Mouse (Mus musculus): ENCODE measurements around the gene Dtnb. TPM values are rescaled to one million over a fixed set of nuclear protein-coding genes. Genes with fewer than 3 reads are reported as not detected.

Gene Dtnb
- polyA plus RNA-seq, 1 experiment from 2014 or later = 47.2 TPM

GRCm38 (mm10) chr12:3548582-3549211 is 23.5 kb upstream of the Dtnb start:
- Histone ChIP-seq H3K27me3 (no peaks in the 10 kb centered on the region), H3K9me3 (replicated peaks) (no peaks in the 10 kb centered on the region), H3K36me3 (no peaks in the 10 kb centered on the region), H3K27ac (no peak overlapping the region), H3K9ac (no peak overlapping the region), H3K4me3 (replicated peaks) (no peak overlapping the region), H3K4me2 (no peak overlapping the region), H3K4me1 (peaks cover 4% of the 10 kb centered on the region)
- WGBS = 53% methylated on average over 5 of the region's 5 CpGs
- ATAC-seq (replicated peaks; ENCODE audit: low FRiP score) = no peak

GRCm38 (mm10) chr12:3550280-3550679 is 21.9 kb upstream of the Dtnb start:
- no peaks in the 10 kb centered on the region for H3K9me3 ChIP-seq (replicated peaks)
- WGBS = 16% methylated on average over 13 of the region's 13 CpGs
- H3K9ac ChIP-seq = no peak overlapping the region
- peaks cover 4% of the 10 kb centered on the region for H3K4me1 ChIP-seq
- ATAC-seq (replicated peaks; ENCODE audit: low FRiP score) = peak; percentile 69; the same call in 1 of the 2 replicates
- no peak overlapping the region for H3K27ac ChIP-seq
- H3K27me3 ChIP-seq = no peaks in the 10 kb centered on the region
- H3K36me3 ChIP-seq = no peaks in the 10 kb centered on the region
- H3K4me3 ChIP-seq (replicated peaks) = no peak overlapping the region
- H3K4me2 ChIP-seq = peak overlapping the region; percentile 40

GRCm38 (mm10) chr12:3557414-3558319 is 14.5 kb upstream of the Dtnb start:
- Histone ChIP-seq H3K27ac (no peak overlapping the region), H3K36me3 (no peaks in the 10 kb centered on the region), H3K9ac (no peak overlapping the region), H3K27me3 (no peaks in the 10 kb centered on the region), H3K4me3 (replicated peaks) (no peak overlapping the region), H3K4me2 (no peak overlapping the region), H3K9me3 (replicated peaks) (no peaks in the 10 kb centered on the region), H3K4me1 (no peaks in the 10 kb centered on the region)
- WGBS = 42% methylated on average over 9 of the region's 9 CpGs
- ATAC-seq (replicated peaks; ENCODE audit: low FRiP score) = peak; percentile 74

- Histone ChIP-seq H3K9ac (no peak overlapping the region), H3K4me3 (replicated peaks) (no peak overlapping the region), H3K27me3 (no peaks in the 10 kb centered on the region), H3K27ac (no peak overlapping the region), H3K4me1 (no peaks in the 10 kb centered on the region), H3K36me3 (no peaks in the 10 kb centered on the region), H3K9me3 (replicated peaks) (no peaks in the 10 kb centered on the region), H3K4me2 (no peak overlapping the region)
- ATAC-seq (replicated peaks; ENCODE audit: low FRiP score) = peak; percentile 55
- WGBS = 20% methylated on average over 1 of the region's 1 CpGs
These were observed 11.6 kb upstream of the Dtnb start for GRCm38 (mm10) chr12:3560596-3560995.

GRCm38 (mm10) chr12:3561032-3561431 is 11.1 kb upstream of the Dtnb start:
- H3K4me1 ChIP-seq = no peaks in the 10 kb centered on the region
- no peaks in the 10 kb centered on the region for H3K9me3 ChIP-seq (replicated peaks)
- no peak overlapping the region for H3K4me2 ChIP-seq
- H3K36me3 ChIP-seq = no peaks in the 10 kb centered on the region
- no peaks in the 10 kb centered on the region for H3K27me3 ChIP-seq
- H3K9ac ChIP-seq = no peak overlapping the region
- H3K27ac ChIP-seq = no peak overlapping the region
- no peak for ATAC-seq (replicated peaks; ENCODE audit: low FRiP score)
- no peak overlapping the region for H3K4me3 ChIP-seq (replicated peaks)
- WGBS = 84% methylated on average over 6 of the region's 6 CpGs

- Histone ChIP-seq H3K36me3 (no peaks in the 10 kb centered on the region), H3K4me3 (replicated peaks) (no peak overlapping the region), H3K4me2 (no peak overlapping the region), H3K27ac (no peak overlapping the region), H3K9me3 (replicated peaks) (no peaks in the 10 kb centered on the region), H3K4me1 (0 out of 2 replicates have a peak, but pooled peaks cover under 1% of the 10 kb centered on the region), H3K9ac (no peak overlapping the region), H3K27me3 (no peaks in the 10 kb centered on the region)
- no peak for ATAC-seq (replicated peaks; ENCODE audit: low FRiP score)
- 92% methylated on average over 10 of the region's 10 CpGs for WGBS
These were observed 9.4 kb upstream of the Dtnb start for GRCm38 (mm10) chr12:3562806-3563205.

GRCm38 (mm10) chr12:3563659-3564058 is 8.5 kb upstream of the Dtnb start:
- Histone ChIP-seq H3K27me3 (no peaks in the 10 kb centered on the region), H3K9ac (no peak overlapping the region), H3K36me3 (no peaks in the 10 kb centered on the region), H3K4me2 (no peak overlapping the region), H3K4me3 (replicated peaks) (no peak overlapping the region), H3K27ac (no peak overlapping the region), H3K9me3 (replicated peaks) (no peaks in the 10 kb centered on the region), H3K4me1 (0 out of 2 replicates have a peak, but pooled peaks cover 3% of the 10 kb centered on the region)
- 83% methylated on average over 4 of the region's 4 CpGs for WGBS
- ATAC-seq (replicated peaks; ENCODE audit: low FRiP score) = no peak

- Histone ChIP-seq H3K27ac (peak overlapping the region; percentile 32; the same call in 1 of the 2 replicates), H3K9me3 (replicated peaks) (no peaks in the 10 kb centered on the region), H3K4me2 (no peak overlapping the region), H3K4me3 (replicated peaks) (no peak overlapping the region), H3K36me3 (no peaks in the 10 kb centered on the region), H3K9ac (no peak overlapping the region), H3K4me1 (peaks cover 8% of the 10 kb centered on the region), H3K27me3 (no peaks in the 10 kb centered on the region)
- 44% methylated on average over 5 of the region's 5 CpGs for WGBS
- peak; percentile 71 for ATAC-seq (replicated peaks; ENCODE audit: low FRiP score)
These were observed 3.7 kb upstream of the Dtnb start for GRCm38 (mm10) chr12:3568461-3568991.

GRCm38 (mm10) chr12:3570711-3571400 is 1.3 kb upstream of the Dtnb start:
- Histone ChIP-seq H3K4me3 (replicated peaks) (no peak overlapping the region), H3K9me3 (replicated peaks) (no peaks in the 10 kb centered on the region), H3K9ac (no peak overlapping the region), H3K4me1 (peaks cover 16% of the 10 kb centered on the region), H3K4me2 (no peak overlapping the region), H3K36me3 (no peaks in the 10 kb centered on the region), H3K27ac (no peak overlapping the region), H3K27me3 (no peaks in the 10 kb centered on the region)
- ATAC-seq (replicated peaks; ENCODE audit: low FRiP score) = no peak
- 69% methylated on average over 4 of the region's 4 CpGs for WGBS

GRCm38 (mm10) chr12:3572581-3573397 is 608 bp downstream of the Dtnb start:
- Histone ChIP-seq H3K27me3 (no peaks in the 10 kb centered on the region), H3K9me3 (replicated peaks) (no peaks in the 10 kb centered on the region), H3K4me1 (peaks cover 16% of the 10 kb centered on the region), H3K27ac (peak overlapping the region; percentile 98), H3K4me3 (replicated peaks) (peak overlapping the region; percentile 90), H3K9ac (peak overlapping the region; percentile 89), H3K4me2 (peak overlapping the region; percentile 88), H3K36me3 (no peaks in the 10 kb centered on the region)
- under 1% methylated on average over 53 of the region's 53 CpGs for WGBS
- ATAC-seq (replicated peaks; ENCODE audit: low FRiP score) = no peak; the same call in none of the 2 replicates

GRCm38 (mm10) chr12:3573410-3573809 is 1.2 kb downstream of the Dtnb start:
- Histone ChIP-seq H3K36me3 (no peaks in the 10 kb centered on the region), H3K9me3 (replicated peaks) (no peaks in the 10 kb centered on the region), H3K4me1 (peaks cover 13% of the 10 kb centered on the region), H3K27me3 (no peaks in the 10 kb centered on the region), H3K27ac (peak overlapping the region; percentile 98; the same call in 1 of the 2 replicates), H3K4me3 (replicated peaks) (peak overlapping the region; percentile 90), H3K4me2 (peak overlapping the region; percentile 88), H3K9ac (peak overlapping the region; percentile 89)
- WGBS = 30% methylated on average over 6 of the region's 6 CpGs
- ATAC-seq (replicated peaks; ENCODE audit: low FRiP score) = no peak

All from kidney, embryonic 15.5 days (tissue).